Mouse (Mus musculus): Measurements from ENCODE around the gene Sntg2. TPM values are rescaled to one million over a fixed set of nuclear protein-coding genes. Genes with fewer than 3 reads are reported as not detected.

The Sntg2 gene
- polyA plus RNA-seq, 1 experiment = not detected

DNA sequence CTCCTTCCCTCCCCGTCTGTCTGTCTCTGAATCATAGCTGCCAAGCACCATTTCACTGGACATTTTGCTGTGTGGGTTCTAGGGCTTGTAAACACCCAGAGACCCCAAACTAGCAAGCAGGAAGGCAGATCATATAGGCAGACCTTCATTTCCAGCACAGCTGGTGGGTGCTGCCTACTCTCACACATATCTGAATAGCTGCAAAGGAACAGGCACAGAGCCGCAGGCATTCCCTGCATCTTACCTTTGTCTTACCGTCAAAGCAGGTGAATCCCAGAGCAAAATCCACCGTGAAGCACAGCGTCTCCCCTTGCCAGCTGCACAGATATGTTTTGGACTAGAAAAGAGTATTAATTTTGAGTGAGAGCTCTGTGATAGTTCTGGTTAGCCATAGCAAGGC lies 172.1 kb downstream of the Sntg2 start:
- TF ChIP-seq TAL1 (IDR thresholded peaks at IDR 0.05; ENCODE audit: low read length) (no peak), GATA1 (IDR thresholded peaks at IDR 0.05; ENCODE audit: low read length) (no peak)
- Histone ChIP-seq H3K4me3 (replicated peaks) (no peak overlapping the region), H3K27me3 (ENCODE audit: control insufficient read depth) (no peaks in the 10 kb centered on the region), H3K4me1 (ENCODE audit: control insufficient read depth) (no peaks in the 10 kb centered on the region), H3K9me3 (ENCODE audit: control insufficient read depth, low read length) (no peaks in the 10 kb centered on the region), H3K36me3 (ENCODE audit: control insufficient read depth) (no peaks in the 10 kb centered on the region)

DNA sequence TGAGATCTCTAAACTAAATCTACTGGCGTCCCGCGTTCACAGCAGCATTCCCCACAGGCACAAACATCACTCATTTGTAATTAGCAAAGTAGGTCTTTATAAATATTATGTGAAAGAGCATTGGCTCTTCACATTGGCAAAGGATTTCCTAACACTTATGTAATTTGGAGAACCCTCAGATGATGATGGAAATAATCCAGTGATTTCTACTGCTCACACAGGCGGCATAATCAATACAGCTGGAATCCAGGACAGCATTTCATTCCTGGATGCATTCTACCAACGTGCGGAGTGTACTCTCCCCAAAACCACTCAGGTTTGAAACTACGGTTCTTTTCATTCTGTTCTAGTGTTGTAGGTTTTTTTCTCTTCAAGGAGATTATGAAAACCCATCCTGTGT lies 172.6 kb downstream of the Sntg2 start:
- no peaks in the 10 kb centered on the region for H3K4me1 ChIP-seq (ENCODE audit: control insufficient read depth)
- TF ChIP-seq GATA1 (IDR thresholded peaks at IDR 0.05; ENCODE audit: low read length) = no peak
- H3K9me3 ChIP-seq (ENCODE audit: control insufficient read depth, low read length) = no peaks in the 10 kb centered on the region
- H3K36me3 ChIP-seq (ENCODE audit: control insufficient read depth) = no peaks in the 10 kb centered on the region
- no peaks in the 10 kb centered on the region for H3K27me3 ChIP-seq (ENCODE audit: control insufficient read depth)
- no peak overlapping the region for H3K4me3 ChIP-seq (replicated peaks)

DNA sequence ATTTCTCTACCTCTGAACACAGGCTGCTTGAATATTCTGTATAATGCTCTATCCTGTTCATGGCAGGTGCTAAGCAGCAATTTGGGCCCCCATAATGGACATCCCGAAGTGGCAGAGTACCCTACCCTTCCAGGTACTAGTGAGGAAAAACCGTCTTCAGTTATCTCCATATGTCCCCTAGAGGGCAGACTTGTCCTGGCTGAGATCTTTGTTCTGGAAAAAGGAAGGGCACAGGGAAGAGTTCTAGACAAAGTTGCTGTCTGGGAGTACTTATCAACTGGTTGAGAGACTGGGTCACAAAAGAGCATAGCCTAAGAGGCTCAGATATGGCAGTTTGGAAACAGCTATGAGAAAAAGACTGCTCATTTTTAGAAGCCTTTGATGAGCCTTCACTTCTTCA lies 173.4 kb downstream of the Sntg2 start:
- TF ChIP-seq TAL1 (IDR thresholded peaks at IDR 0.05; ENCODE audit: low read length) (no peak), GATA1 (IDR thresholded peaks at IDR 0.05; ENCODE audit: low read length) (no peak)
- no peak overlapping the region for H3K4me3 ChIP-seq (replicated peaks)

DNA sequence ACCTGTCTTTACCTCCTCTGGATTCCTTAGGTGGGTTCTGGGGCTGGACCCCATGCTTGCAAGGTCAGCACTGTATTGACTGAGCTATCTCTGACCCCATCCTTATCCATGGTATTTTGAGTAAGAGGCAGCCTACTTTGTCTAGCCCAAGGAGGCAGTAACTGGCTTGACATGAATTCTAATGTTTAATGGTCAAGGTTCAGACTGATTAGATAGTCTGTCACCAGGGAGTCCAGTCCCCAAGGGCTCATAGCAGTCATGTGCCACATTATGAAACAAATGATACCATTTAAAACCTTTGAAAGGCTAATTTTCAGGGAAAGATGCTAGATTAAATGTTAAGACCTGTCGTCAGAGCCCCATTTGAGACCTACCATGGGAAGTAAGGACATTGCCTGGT lies 174.9 kb downstream of the Sntg2 start:
- H3K4me3 ChIP-seq (replicated peaks) = no peak overlapping the region
- H3K4me1 ChIP-seq (ENCODE audit: control insufficient read depth) = no peaks in the 10 kb centered on the region
- TF ChIP-seq GATA1 (IDR thresholded peaks at IDR 0.05; ENCODE audit: low read length) (no peak), TAL1 (IDR thresholded peaks at IDR 0.05; ENCODE audit: low read length) (no peak)
- H3K36me3 ChIP-seq (ENCODE audit: control insufficient read depth) = no peaks in the 10 kb centered on the region
- H3K27me3 ChIP-seq (ENCODE audit: control insufficient read depth) = no peaks in the 10 kb centered on the region
- H3K9me3 ChIP-seq (ENCODE audit: control insufficient read depth, low read length) = no peaks in the 10 kb centered on the region

More for the DNA sequence above, 173.4 kb downstream of the Sntg2 start:
- Histone ChIP-seq H3K27me3 (ENCODE audit: control insufficient read depth) (no peaks in the 10 kb centered on the region), H3K4me1 (ENCODE audit: control insufficient read depth) (no peaks in the 10 kb centered on the region), H3K9me3 (ENCODE audit: control insufficient read depth, low read length) (no peaks in the 10 kb centered on the region), H3K36me3 (ENCODE audit: control insufficient read depth) (no peaks in the 10 kb centered on the region)

DNA sequence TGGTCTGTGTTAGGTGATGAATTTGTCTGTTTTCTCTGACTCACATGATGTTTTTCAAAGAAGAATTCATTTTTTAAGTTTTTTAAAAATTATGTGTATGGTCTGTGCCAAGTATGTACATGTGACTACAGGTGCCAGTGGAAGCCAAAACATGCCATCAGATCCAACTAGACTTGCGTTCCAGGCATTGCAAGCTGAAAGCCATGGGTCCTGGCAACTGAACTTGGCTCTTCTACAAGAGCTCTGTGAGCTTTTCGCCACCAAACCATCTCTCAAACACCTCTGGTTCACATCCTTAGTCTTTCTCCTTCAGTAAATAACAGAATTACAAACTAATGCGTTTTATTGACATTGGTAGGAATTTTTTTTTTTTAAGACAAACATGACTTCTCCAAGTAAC lies 191.5 kb downstream of the Sntg2 start:
- Histone ChIP-seq H3K27me3 (ENCODE audit: control insufficient read depth) (no peaks in the 10 kb centered on the region), H3K36me3 (ENCODE audit: control insufficient read depth) (no peaks in the 10 kb centered on the region), H3K4me1 (ENCODE audit: control insufficient read depth) (no peaks in the 10 kb centered on the region), H3K4me3 (replicated peaks) (no peak overlapping the region), H3K9me3 (ENCODE audit: control insufficient read depth, low read length) (peaks cover 7% of the 10 kb centered on the region; the same call in 1 of the 2 replicates)
- TF ChIP-seq TAL1 (IDR thresholded peaks at IDR 0.05; ENCODE audit: low read length) (no peak), GATA1 (IDR thresholded peaks at IDR 0.05; ENCODE audit: low read length) (no peak)

DNA sequence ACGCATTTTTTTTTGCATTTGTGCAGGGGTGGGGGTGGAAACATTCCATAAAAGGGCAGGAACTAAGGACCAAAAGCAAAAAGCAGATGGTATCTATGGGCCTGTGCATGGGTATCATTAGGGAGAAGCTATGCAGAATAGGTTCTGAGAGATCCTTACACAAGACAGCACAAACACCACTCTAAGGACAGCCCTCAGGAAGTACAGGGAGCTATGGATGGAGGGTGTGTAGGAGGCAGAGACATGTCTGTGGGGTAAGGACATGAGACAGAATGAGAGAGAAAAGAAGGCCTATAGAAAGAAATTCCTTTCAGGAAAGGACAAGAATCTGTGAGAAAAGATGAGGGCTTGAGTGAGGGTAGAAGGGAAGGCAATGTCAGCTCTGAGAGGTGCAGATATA lies 193.6 kb downstream of the Sntg2 start:
- Histone ChIP-seq H3K27me3 (ENCODE audit: control insufficient read depth) (no peaks in the 10 kb centered on the region), H3K36me3 (ENCODE audit: control insufficient read depth) (no peaks in the 10 kb centered on the region), H3K9me3 (ENCODE audit: control insufficient read depth, low read length) (peaks cover 7% of the 10 kb centered on the region; the same call in 1 of the 2 replicates), H3K4me1 (ENCODE audit: control insufficient read depth) (no peaks in the 10 kb centered on the region), H3K4me3 (replicated peaks) (no peak overlapping the region)
- TF ChIP-seq GATA1 (IDR thresholded peaks at IDR 0.05; ENCODE audit: low read length) (no peak), TAL1 (IDR thresholded peaks at IDR 0.05; ENCODE audit: low read length) (no peak)

DNA sequence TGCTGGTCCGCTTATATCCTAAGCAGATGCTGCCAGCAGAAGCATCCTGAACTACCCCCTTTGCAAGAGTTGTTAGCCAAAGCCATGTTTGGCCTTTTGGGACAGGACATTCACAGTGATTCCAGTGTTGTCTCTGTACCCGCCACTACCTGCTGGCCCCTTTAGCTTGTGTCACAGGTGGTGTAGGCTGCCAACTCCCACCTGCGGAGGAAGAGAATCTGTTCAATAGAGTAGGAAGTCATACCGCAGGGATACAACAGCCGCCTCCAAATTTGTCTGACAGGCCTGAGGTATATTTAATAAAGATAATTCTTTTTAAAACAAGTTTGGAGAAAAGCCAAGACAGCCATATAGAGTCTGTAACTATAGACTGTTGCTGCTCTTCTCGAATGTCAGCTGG lies 195.2 kb downstream of the Sntg2 start:
- TF ChIP-seq TAL1 (IDR thresholded peaks at IDR 0.05; ENCODE audit: low read length) (no peak), GATA1 (IDR thresholded peaks at IDR 0.05; ENCODE audit: low read length) (no peak)
- no peak overlapping the region for H3K4me3 ChIP-seq (replicated peaks)
- no peaks in the 10 kb centered on the region for H3K36me3 ChIP-seq (ENCODE audit: control insufficient read depth)
- H3K4me1 ChIP-seq (ENCODE audit: control insufficient read depth) = no peaks in the 10 kb centered on the region
- H3K9me3 ChIP-seq (ENCODE audit: control insufficient read depth, low read length) = no peaks in the 10 kb centered on the region
- no peaks in the 10 kb centered on the region for H3K27me3 ChIP-seq (ENCODE audit: control insufficient read depth)

DNA sequence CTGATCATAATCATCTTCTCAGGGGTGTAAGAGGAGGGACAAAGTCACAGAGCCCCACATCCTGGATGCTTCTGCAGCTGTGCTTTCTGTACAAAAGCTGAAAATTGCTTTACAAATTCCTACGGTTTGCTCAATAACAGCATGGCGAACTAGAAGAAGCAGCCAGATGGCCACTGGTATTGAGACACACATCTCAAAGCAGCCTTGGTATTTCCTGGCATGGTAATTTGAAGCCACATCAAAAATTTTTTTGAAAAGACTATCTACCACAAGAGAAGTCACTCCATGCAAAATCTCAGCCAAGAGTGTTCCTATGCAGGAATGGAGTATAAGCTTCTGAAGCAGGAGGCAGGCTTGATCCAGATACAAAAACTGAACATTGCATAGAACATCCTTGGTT lies 195.6 kb downstream of the Sntg2 start:
- Histone ChIP-seq H3K27me3 (ENCODE audit: control insufficient read depth) (no peaks in the 10 kb centered on the region), H3K9me3 (ENCODE audit: control insufficient read depth, low read length) (no peaks in the 10 kb centered on the region), H3K36me3 (ENCODE audit: control insufficient read depth) (no peaks in the 10 kb centered on the region), H3K4me3 (replicated peaks) (no peak overlapping the region), H3K4me1 (ENCODE audit: control insufficient read depth) (no peaks in the 10 kb centered on the region)
- no peak for TF ChIP-seq GATA1 (IDR thresholded peaks at IDR 0.05; ENCODE audit: low read length)
- no peak for TF ChIP-seq TAL1 (IDR thresholded peaks at IDR 0.05; ENCODE audit: low read length)

DNA sequence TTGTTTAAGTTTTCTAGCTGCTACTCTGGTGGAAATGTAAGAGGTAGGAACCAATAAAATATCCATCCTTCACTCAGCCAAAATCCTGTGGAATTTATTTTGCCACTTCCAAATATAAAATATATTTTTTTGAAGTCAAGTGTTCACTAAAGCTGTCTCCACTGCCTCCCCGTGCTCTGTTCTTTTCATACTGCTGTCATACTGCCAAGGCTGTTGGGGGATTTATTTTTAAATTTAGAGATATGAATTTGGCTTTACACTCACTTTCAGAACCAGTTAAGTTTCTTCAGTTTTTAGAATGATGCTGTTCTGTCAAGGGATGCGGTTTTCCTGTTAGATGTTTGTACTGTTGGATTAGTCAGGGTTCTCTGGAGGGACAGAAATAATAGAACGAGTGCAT lies 204.7 kb downstream of the Sntg2 start:
- TF ChIP-seq TAL1 (IDR thresholded peaks at IDR 0.05; ENCODE audit: low read length) (no peak), GATA1 (IDR thresholded peaks at IDR 0.05; ENCODE audit: low read length) (no peak)
- H3K9me3 ChIP-seq (ENCODE audit: control insufficient read depth, low read length) = no peaks in the 10 kb centered on the region
- H3K4me1 ChIP-seq (ENCODE audit: control insufficient read depth) = no peaks in the 10 kb centered on the region
- no peaks in the 10 kb centered on the region for H3K27me3 ChIP-seq (ENCODE audit: control insufficient read depth)
- no peak overlapping the region for H3K4me3 ChIP-seq (replicated peaks)
- no peaks in the 10 kb centered on the region for H3K36me3 ChIP-seq (ENCODE audit: control insufficient read depth)

DNA sequence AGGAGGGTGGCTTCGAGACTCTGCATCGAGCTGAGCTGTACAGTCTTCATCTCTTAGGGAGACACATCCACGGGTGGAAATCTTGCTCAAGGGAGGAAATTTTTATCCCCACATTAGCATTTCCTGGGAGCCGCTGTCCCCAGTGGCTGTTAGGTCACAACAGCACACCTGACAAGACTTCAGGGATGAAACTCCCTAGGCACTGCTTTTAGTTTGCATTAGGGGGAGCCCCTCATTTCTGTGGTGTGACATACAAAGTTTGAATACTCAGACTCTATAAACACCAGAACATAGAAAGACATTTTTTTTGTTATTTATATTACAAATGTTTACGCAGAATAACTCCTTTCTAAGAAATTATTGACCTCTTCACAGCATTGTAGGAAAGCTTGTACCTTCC lies 208.6 kb downstream of the Sntg2 start:
- TF ChIP-seq TAL1 (IDR thresholded peaks at IDR 0.05; ENCODE audit: low read length) (no peak), GATA1 (IDR thresholded peaks at IDR 0.05; ENCODE audit: low read length) (no peak)
- H3K36me3 ChIP-seq (ENCODE audit: control insufficient read depth) = no peaks in the 10 kb centered on the region
- H3K4me1 ChIP-seq (ENCODE audit: control insufficient read depth) = no peaks in the 10 kb centered on the region
- H3K9me3 ChIP-seq (ENCODE audit: control insufficient read depth, low read length) = peaks cover 2% of the 10 kb centered on the region; the same call in 1 of the 2 replicates
- no peaks in the 10 kb centered on the region for H3K27me3 ChIP-seq (ENCODE audit: control insufficient read depth)
- H3K4me3 ChIP-seq (replicated peaks) = no peak overlapping the region
